ENCODE assay signal across 15 mouse cellular contexts in the genomic region with DNA sequence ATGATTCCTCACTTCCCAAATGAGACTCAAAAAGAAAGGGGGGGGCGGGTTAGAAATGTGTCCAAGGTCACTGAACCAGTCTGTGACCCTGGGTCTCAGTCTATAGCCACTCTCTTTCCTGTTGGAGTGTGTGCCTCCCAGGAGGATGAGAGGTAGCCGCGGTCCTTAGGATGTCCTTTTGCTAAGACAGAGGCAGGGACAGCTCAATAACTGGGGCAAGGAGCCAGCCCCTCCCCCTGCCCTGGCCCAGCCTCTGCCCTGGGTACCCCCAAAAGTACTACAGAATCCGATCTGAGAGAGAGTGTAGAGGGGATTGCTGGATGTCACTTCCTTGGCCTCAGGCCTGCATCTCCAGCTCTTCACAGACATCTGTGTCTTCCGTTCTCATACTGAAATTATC. TPM values are rescaled to one million over a fixed set of nuclear protein-coding genes. Genes with fewer than 3 reads are reported as not detected.
DNase-seq lines count a peak whose midpoint lies in the region; ATAC-seq and TF ChIP-seq lines count a peak whose summit lies in the region.
"Had no signal": no experiment of that assay in that cellular context is flagged by ENCODE, and none has a peak within 500 bp of the region (broad histone marks: within the 10 kb centered on the region; RNA-seq: fewer than 3 reads in every experiment).

No protein-coding gene starts in this region.

- H3K36me3 ChIP-seq in heart, embryonic 11.5 days (ENCODE audit: control insufficient read depth, insufficient read depth, low read length): peaks cover 39% of the 10 kb centered on the region
- H3K36me3 ChIP-seq in heart, embryonic 16.5 days (ENCODE audit: control insufficient read depth, insufficient read depth): peaks cover 29% of the 10 kb centered on the region

- DNase-seq in heart, postnatal 14 days: no peak
- no peak for DNase-seq in layer of hippocampus, adult 2 months (ENCODE audit: low spot score in 2 of 2)
- DNase-seq in layer of hippocampus, adult 9-10 months (ENCODE audit: low spot score): no peak
- DNase-seq in left cerebral cortex, adult 11 months (ENCODE audit: low spot score): no peak
- DNase-seq: adrenal gland, postnatal 36 days; kidney, postnatal 14 days; layer of hippocampus, postnatal 36 days; lung, embryonic 14.5 days had no signal

- peaks cover 48% of the 10 kb centered on the region for H3K4me1 ChIP-seq in heart, embryonic 11.5 days (ENCODE audit: control insufficient read depth, insufficient read depth, low read length)
- H3K4me1 ChIP-seq in brown adipose tissue, adult 24 weeks (ENCODE audit: control insufficient read depth, insufficient read depth, insufficient read length, low read length): peaks cover 12% of the 10 kb centered on the region
- H3K4me1 ChIP-seq in heart, embryonic 16.5 days (ENCODE audit: control insufficient read depth, insufficient read depth, low read length): peaks cover 64% of the 10 kb centered on the region

- H3K4me2 ChIP-seq in heart, embryonic 11.5 days: no peak overlapping the region
- no peak overlapping the region for H3K4me2 ChIP-seq in heart, embryonic 16.5 days (ENCODE audit: low read depth, low read length)
- H3K4me2 ChIP-seq: intestine, embryonic 15.5 days; lung, embryonic 14.5 days had no signal

- H3K27me3 ChIP-seq in heart, embryonic 11.5 days (ENCODE audit: control insufficient read depth, insufficient read depth, low read length): no peaks in the 10 kb centered on the region
- H3K27me3 ChIP-seq in heart, embryonic 16.5 days (ENCODE audit: control insufficient read depth, insufficient read depth, low read length): no peaks in the 10 kb centered on the region
- H3K27me3 ChIP-seq: intestine, embryonic 15.5 days; megakaryocyte, embryonic 14.5 days had no signal

- 0 out of 2 replicates have a peak overlapping the region, but pooled peaks have one; percentile 3 for H3K27ac ChIP-seq in heart, embryonic 11.5 days (ENCODE audit: low read depth, low read length)
- peak overlapping the region; percentile 51; the same call in 1 of the 2 replicates for H3K27ac ChIP-seq in layer of hippocampus, adult 2 months
- peak overlapping the region; percentile 48; the same call in 1 of the 2 replicates for H3K27ac ChIP-seq in brown adipose tissue, adult 24 weeks (replicated peaks; ENCODE audit: low read depth, low read length)
- peak overlapping the region; percentile 30; the same call in 1 of the 2 replicates for H3K27ac ChIP-seq in heart, embryonic 16.5 days (ENCODE audit: low read length)
- H3K27ac ChIP-seq: intestine, embryonic 15.5 days; limb, embryonic 10.5 days had no signal

- no peak for TF ChIP-seq CTCF in layer of hippocampus, adult 2 months (conservative IDR thresholded peaks at IDR 0.05)

- intact Hi-C loops in heart, postnatal 14 days (cut with DNase I): loop anchor here (5.0 kb wide), 1 partner anchor 243 kb away; no protein-coding TSS in a partner anchor

- H3K9ac ChIP-seq in heart, embryonic 11.5 days (ENCODE audit: low read depth, low read length): no peak overlapping the region
- no peak overlapping the region for H3K9ac ChIP-seq in heart, embryonic 16.5 days (ENCODE audit: low read length)
- H3K9ac ChIP-seq: intestine, embryonic 15.5 days; lung, embryonic 14.5 days had no signal

- no peak for ATAC-seq in heart, embryonic 11.5 days (replicated peaks; ENCODE audit: insufficient number of reproducible peaks, low FRiP score, low TSS enrichment)
- ATAC-seq in heart, embryonic 16.5 days (replicated peaks; ENCODE audit: extremely low read depth, insufficient read depth, low FRiP score): no peak
- ATAC-seq: CD4-positive, CD25-positive, alpha-beta regulatory T cell, adult 4 months; intestine, embryonic 15.5 days had no signal

- no peaks in the 10 kb centered on the region for H3K9me3 ChIP-seq in heart, embryonic 11.5 days (replicated peaks; ENCODE audit: control insufficient read depth, low read length)
- H3K9me3 ChIP-seq in heart, embryonic 16.5 days (replicated peaks; ENCODE audit: control insufficient read depth, low read length): no peaks in the 10 kb centered on the region
- H3K9me3 ChIP-seq: intestine, embryonic 15.5 days; limb, embryonic 10.5 days; megakaryocyte, embryonic 14.5 days had no signal

- 81% methylated on average over 5 of the region's 5 CpGs for WGBS in heart, embryonic 11.5 days (ENCODE audit: insufficient replicate concordance)
- 80% methylated on average over 5 of the region's 5 CpGs for WGBS in heart, embryonic 16.5 days

- H3K4me3 ChIP-seq in heart, embryonic 11.5 days (ENCODE audit: low read depth, low read length): no peak overlapping the region
- H3K4me3 ChIP-seq in layer of hippocampus, adult 2 months: no peak overlapping the region
- no peak overlapping the region for H3K4me3 ChIP-seq in brown adipose tissue, adult 24 weeks (ENCODE audit: insufficient read depth, low read depth, low read length)
- no peak overlapping the region for H3K4me3 ChIP-seq in heart, embryonic 16.5 days (ENCODE audit: low read length)
- H3K4me3 ChIP-seq: intestine, embryonic 15.5 days; limb, embryonic 10.5 days; megakaryocyte, embryonic 14.5 days had no signal

RNA-seq across cellular contexts. Expression of a gene that starts 9.9 kb away (rescaled TPM):
- 139 and 147 TPM in 2 replicates for polyA plus RNA-seq in heart, embryonic 11.5 days (2014; fragmentation: Nextera tagmentation; extraction: Ambion mirVana)
- 100 to 1,000 TPM; 287 to 312 TPM for total RNA-seq in heart, postnatal 14 days (2021)
- 100 to 1,000 TPM; 160 to 174 TPM for total RNA-seq in layer of hippocampus, adult 2 months (2021)
- polyA plus RNA-seq in brown adipose tissue, adult 24 weeks (2012; ENCODE audit: insufficient read depth, insufficient read length, missing spikeins): 21.4 and 24.0 TPM in 2 replicates
- polyA plus RNA-seq in heart, embryonic 16.5 days (2015; fragmentation: Nextera tagmentation; extraction: Ambion mirVana): 164 and 189 TPM in 2 replicates

RNA-seq across cellular contexts. Expression of a gene that starts 14.0 kb away (rescaled TPM):
- polyA plus RNA-seq in heart, embryonic 11.5 days (2014; fragmentation: Nextera tagmentation; extraction: Ambion mirVana): 0.47 and 1.0 TPM in 2 replicates
- 1 to 10 TPM; 1.4 to 1.8 TPM for total RNA-seq in heart, postnatal 14 days (2021)
- 10 to 100 TPM; 70.4 to 72.5 TPM for total RNA-seq in layer of hippocampus, adult 2 months (2021)
- polyA plus RNA-seq in brown adipose tissue, adult 24 weeks (2012; ENCODE audit: insufficient read depth, insufficient read length, missing spikeins): not detected in 2 replicates
- 1.6 and 1.9 TPM in 2 replicates for polyA plus RNA-seq in heart, embryonic 16.5 days (2015; fragmentation: Nextera tagmentation; extraction: Ambion mirVana)

RNA-seq across cellular contexts. Expression of a gene that starts 23.2 kb away (rescaled TPM):
- 29.9 and 35.3 TPM in 2 replicates for polyA plus RNA-seq in heart, embryonic 11.5 days (2014; fragmentation: Nextera tagmentation; extraction: Ambion mirVana)
- total RNA-seq in heart, postnatal 14 days (2021): 10 to 100 TPM; 13.9 to 14.0 TPM
- total RNA-seq in layer of hippocampus, adult 2 months (2021): 10 to 100 TPM; 19.8 to 25.4 TPM
- 15.1 and 15.4 TPM in 2 replicates for polyA plus RNA-seq in brown adipose tissue, adult 24 weeks (2012; ENCODE audit: insufficient read depth, insufficient read length, missing spikeins)
- 20.5 and 22.6 TPM in 2 replicates for polyA plus RNA-seq in heart, embryonic 16.5 days (2015; fragmentation: Nextera tagmentation; extraction: Ambion mirVana)

RNA-seq across cellular contexts. Expression of a gene that starts 32.0 kb away (rescaled TPM):
- polyA plus RNA-seq in heart, embryonic 11.5 days (2014; fragmentation: Nextera tagmentation; extraction: Ambion mirVana): 7.4 and 9.2 TPM in 2 replicates
- 10 to 100 TPM; 32.7 to 33.0 TPM for total RNA-seq in heart, postnatal 14 days (2021)
- total RNA-seq in layer of hippocampus, adult 2 months (2021): 10 to 100 TPM; 43.6 to 49.2 TPM
- polyA plus RNA-seq in brown adipose tissue, adult 24 weeks (2012; ENCODE audit: insufficient read depth, insufficient read length, missing spikeins): 14.3 and 21.2 TPM in 2 replicates
- polyA plus RNA-seq in heart, embryonic 16.5 days (2015; fragmentation: Nextera tagmentation; extraction: Ambion mirVana): 5.6 and 5.7 TPM in 2 replicates

RNA-seq across cellular contexts. Expression of a gene that starts 32.2 kb away (rescaled TPM):
- polyA plus RNA-seq in heart, embryonic 11.5 days (2014; fragmentation: Nextera tagmentation; extraction: Ambion mirVana): 12.4 and 13.7 TPM in 2 replicates
- total RNA-seq in heart, postnatal 14 days (2021): 1 to 10 TPM; 1.1 to 1.3 TPM
- total RNA-seq in layer of hippocampus, adult 2 months (2021): 1 to 10 TPM; 5.7 to 8.1 TPM
- polyA plus RNA-seq in brown adipose tissue, adult 24 weeks (2012; ENCODE audit: insufficient read depth, insufficient read length, missing spikeins): 2.9 and 4.9 TPM in 2 replicates
- polyA plus RNA-seq in heart, embryonic 16.5 days (2015; fragmentation: Nextera tagmentation; extraction: Ambion mirVana): 9.6 and 9.9 TPM in 2 replicates
